Mouse (Mus musculus) olfactory bulb, adult 2 months (tissue): ENCODE data around the gene Unc5c.

Experiments used
- CTCF ChIP-seq: fragments of 200-500 bp; IDR thresholded peaks from 2 replicates; pipeline ENCODE4 v1.5.1; 2012; ENCODE audit warnings: low read depth, mild to moderate bottlenecking, low read length, moderate library complexity; ENCODE audit not compliant: insufficient read depth
- POLR2A ChIP-seq: fragments of 200-500 bp; IDR thresholded peaks from 2 replicates; pipeline ENCODE4 v1.6.1; 2012; ENCODE audit warnings: mild to moderate bottlenecking, low read depth, low read length, moderate library complexity; ENCODE audit not compliant: insufficient read depth

- TF ChIP-seq CTCF = no peak
- no peak for TF ChIP-seq POLR2A
These were observed 25.6 kb downstream of the Unc5c start for GRCm38 (mm10) chr3:141490647-141491046.
